Mouse (Mus musculus) myocyte (in vitro differentiated cells): Measurements from ENCODE around the gene Efcab2.

Experiments
- MYOG ChIP-seq, 3 experiments: IDR thresholded peaks; one replicate each; pipeline ENCODE4 v1.6.1; 2011; ENCODE audit warnings: control low read depth in 2 of 3, low read depth in 2 of 3, mild to moderate bottlenecking in 2 of 3; ENCODE audit not compliant: insufficient read length in 2 of 3, control insufficient read depth in 1 of 3, insufficient read depth in 1 of 3
- POLR2A ChIP-seq: IDR thresholded peaks from one replicate; pipeline ENCODE4 v1.6.1; 2011; ENCODE audit warnings: low read depth, mild to moderate bottlenecking, control low read depth, moderate library complexity; ENCODE audit not compliant: insufficient read length
- POLR2AphosphoS2 ChIP-seq: IDR thresholded peaks from one replicate; pipeline ENCODE4 v1.6.1; 2011; ENCODE audit warnings: low read depth, control low read depth; ENCODE audit not compliant: insufficient read length
- TCF12 ChIP-seq: IDR thresholded peaks from one replicate; pipeline ENCODE4 v1.6.1; 2011; ENCODE audit warnings: mild to moderate bottlenecking, control low read depth; ENCODE audit not compliant: poor library complexity, insufficient read depth, severe bottlenecking
- USF1 ChIP-seq: IDR thresholded peaks from one replicate; pipeline ENCODE4 v1.6.1; 2011; ENCODE audit warnings: low read depth, mild to moderate bottlenecking, control low read depth, moderate library complexity

GRCm38 (mm10) chr1:178372681-178373080 lies 33.2 kb upstream of the Efcab2 start:
- no peak for TF ChIP-seq POLR2A
- no peak for TF ChIP-seq USF1
- TF ChIP-seq MYOG (IDR thresholded peaks at IDR 0.05; ENCODE audit: control insufficient read depth in 1 of 3, insufficient read depth in 1 of 3, insufficient read length in 2 of 3, low read depth in 2 of 3): no peak
- TF ChIP-seq TCF12: no peak
- no peak for TF ChIP-seq POLR2AphosphoS2
